Mouse (Mus musculus): ENCODE data around the gene AU040320.

GRCm38 (mm10) chr4:126803268-126803873 lies 50.0 kb downstream of the AU040320 start:
- TF ChIP-seq POLR2A (IDR thresholded peaks at IDR 0.05; ENCODE audit: borderline replicate concordance, control insufficient read depth, low read depth, low read length) (no peak), CTCF (IDR thresholded peaks at IDR 0.05; ENCODE audit: control insufficient read depth, insufficient read depth, low read length) (no peak)
